Mouse (Mus musculus): Measurements from ENCODE around the gene Fmnl3. TPM values are rescaled to one million over a fixed set of nuclear protein-coding genes. Genes with fewer than 3 reads are reported as not detected.
"Not testable (repeated sequence)": the region's sequence is repeated elsewhere in the genome, so short reads cannot be mapped to it uniquely, and the experiment has no call there.

Fmnl3 gene
- polyA plus RNA-seq, 1 experiment: 0.01 TPM

DNA sequence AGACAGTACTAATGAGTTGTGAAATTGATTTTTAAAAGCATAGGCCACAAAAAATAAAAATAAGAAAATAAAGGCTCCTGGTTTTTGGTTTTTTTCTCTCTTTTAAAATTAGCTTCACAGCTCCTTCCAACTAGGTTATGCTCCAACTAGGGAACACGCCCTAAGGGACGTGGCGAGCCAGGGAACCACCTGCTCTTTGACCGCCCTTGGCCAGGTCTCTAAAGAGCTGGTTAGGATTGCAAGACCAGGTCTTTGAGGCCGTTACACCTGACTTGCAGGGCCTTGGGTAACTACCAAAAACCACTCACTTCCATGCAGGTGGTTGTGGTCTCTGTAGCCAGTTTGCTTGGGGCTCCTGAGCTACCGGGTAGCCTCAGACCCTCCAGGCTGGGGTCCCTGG, 21.7 kb upstream of the Fmnl3 start:
- TF ChIP-seq TAL1 (IDR thresholded peaks at IDR 0.05; ENCODE audit: low read length) (no peak), GATA1 (IDR thresholded peaks at IDR 0.05; ENCODE audit: low read length) (no peak)
- Histone ChIP-seq H3K4me1 (ENCODE audit: control insufficient read depth) (peaks cover 46% of the 10 kb centered on the region), H3K4me3 (replicated peaks) (peak overlapping the region; percentile 79), H3K27me3 (ENCODE audit: control insufficient read depth) (no peaks in the 10 kb centered on the region), H3K36me3 (ENCODE audit: control insufficient read depth) (peaks cover 11% of the 10 kb centered on the region), H3K9me3 (ENCODE audit: control insufficient read depth, low read length) (no peaks in the 10 kb centered on the region)

DNA sequence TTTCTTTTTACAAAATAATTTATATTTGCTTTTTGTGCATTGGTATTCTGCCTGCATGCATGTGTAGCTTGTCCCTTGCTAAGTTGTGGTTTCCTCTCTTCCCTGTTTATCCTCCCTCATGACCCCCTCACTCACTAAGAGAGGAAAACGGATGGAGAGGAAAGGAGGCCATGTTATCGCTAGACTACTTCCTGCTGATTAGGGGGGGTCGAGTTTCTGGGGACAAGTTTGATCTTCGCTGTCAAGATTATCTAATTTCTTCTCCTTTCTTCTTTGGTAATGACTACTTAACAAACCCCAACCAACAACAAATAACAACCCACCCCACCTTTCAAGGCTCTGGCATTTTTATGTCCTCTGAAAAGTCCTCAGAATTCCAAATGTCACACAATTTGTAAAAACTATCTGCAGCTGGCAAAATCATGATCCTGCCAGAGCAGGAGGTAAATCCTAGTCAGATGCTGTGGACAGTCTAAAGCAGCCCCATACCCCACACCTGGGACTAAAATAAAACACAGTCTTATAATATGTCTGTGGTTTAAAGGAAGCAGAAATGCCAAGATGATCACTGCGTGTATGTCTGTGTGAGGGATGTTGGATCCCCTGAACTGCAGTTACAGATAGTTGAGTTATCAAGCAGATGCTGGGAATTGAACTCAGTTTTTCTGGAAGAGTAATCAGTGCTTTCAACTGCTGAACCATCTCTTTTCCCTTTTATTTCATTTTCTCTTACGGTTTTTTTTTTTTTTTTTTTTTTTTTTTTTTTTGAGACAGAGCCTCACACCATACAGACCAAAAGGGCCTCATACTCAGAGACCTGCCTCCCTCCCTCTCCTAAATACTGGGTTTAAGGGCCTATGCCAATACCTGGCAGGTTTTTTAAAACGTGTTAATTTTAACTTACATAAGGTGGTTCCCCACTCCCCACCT, 20.5 kb upstream of the Fmnl3 start:
- Histone ChIP-seq H3K27me3 (ENCODE audit: control insufficient read depth) (no peaks in the 10 kb centered on the region), H3K4me1 (ENCODE audit: control insufficient read depth) (peaks cover 34% of the 10 kb centered on the region), H3K9me3 (ENCODE audit: control insufficient read depth, low read length) (no peaks in the 10 kb centered on the region), H3K36me3 (ENCODE audit: control insufficient read depth) (peaks cover 7% of the 10 kb centered on the region), H3K4me3 (replicated peaks) (no peak overlapping the region)
- no peak for TF ChIP-seq TAL1 (IDR thresholded peaks at IDR 0.05; ENCODE audit: low read length)

DNA sequence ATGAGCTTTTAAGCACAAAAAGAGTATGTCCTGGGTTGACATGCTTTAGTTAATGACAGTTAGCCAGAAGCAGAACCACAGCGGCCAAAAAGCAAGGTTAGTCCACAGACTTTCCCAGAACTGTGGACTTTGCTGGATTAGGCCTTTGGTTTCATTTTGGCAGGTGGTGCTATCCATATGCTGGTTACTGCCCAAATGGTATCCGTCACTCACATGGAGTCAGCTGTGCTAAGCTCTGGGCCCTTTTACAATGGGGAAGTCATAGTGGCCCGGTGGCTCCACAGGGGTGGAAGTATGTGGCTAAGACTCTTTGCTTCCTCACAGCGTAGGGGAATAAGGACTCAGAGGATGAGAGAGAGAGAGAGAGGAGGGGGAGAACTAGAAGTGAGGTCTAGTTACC, 17.7 kb upstream of the Fmnl3 start:
- Histone ChIP-seq H3K4me3 (replicated peaks) (no peak overlapping the region), H3K36me3 (ENCODE audit: control insufficient read depth) (no peaks in the 10 kb centered on the region), H3K4me1 (ENCODE audit: control insufficient read depth) (peaks cover 12% of the 10 kb centered on the region), H3K27me3 (ENCODE audit: control insufficient read depth) (no peaks in the 10 kb centered on the region), H3K9me3 (ENCODE audit: control insufficient read depth, low read length) (no peaks in the 10 kb centered on the region)
- TF ChIP-seq TAL1 (IDR thresholded peaks at IDR 0.05; ENCODE audit: low read length): no peak
- TF ChIP-seq GATA1 (IDR thresholded peaks at IDR 0.05; ENCODE audit: low read length): no peak

DNA sequence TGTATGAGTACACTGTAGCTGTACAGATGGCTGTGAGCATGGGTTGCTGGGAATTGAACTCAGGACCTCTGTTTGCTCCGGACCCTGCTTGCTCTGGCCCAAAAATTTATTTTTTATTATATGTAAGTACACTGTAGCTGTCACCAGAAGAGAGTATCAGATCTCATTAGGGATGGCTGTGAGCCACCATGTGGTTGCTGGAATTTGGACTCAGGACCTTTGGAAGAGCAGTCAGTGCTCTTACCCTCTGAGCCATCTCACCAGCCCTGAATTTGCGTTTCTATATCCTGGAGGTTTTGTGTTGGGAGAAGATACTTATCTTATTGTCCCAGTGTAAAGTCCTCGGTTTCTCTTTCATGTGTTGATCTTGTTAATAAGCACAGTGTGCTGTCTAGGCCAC, 16.5 kb upstream of the Fmnl3 start:
- Histone ChIP-seq H3K36me3 (ENCODE audit: control insufficient read depth) (no peaks in the 10 kb centered on the region), H3K4me1 (ENCODE audit: control insufficient read depth) (peaks cover 5% of the 10 kb centered on the region), H3K4me3 (replicated peaks) (no peak overlapping the region), H3K9me3 (ENCODE audit: control insufficient read depth, low read length) (no peaks in the 10 kb centered on the region), H3K27me3 (ENCODE audit: control insufficient read depth) (no peaks in the 10 kb centered on the region)
- TF ChIP-seq TAL1 (IDR thresholded peaks at IDR 0.05; ENCODE audit: low read length) (no peak), GATA1 (IDR thresholded peaks at IDR 0.05; ENCODE audit: low read length) (no peak)

DNA sequence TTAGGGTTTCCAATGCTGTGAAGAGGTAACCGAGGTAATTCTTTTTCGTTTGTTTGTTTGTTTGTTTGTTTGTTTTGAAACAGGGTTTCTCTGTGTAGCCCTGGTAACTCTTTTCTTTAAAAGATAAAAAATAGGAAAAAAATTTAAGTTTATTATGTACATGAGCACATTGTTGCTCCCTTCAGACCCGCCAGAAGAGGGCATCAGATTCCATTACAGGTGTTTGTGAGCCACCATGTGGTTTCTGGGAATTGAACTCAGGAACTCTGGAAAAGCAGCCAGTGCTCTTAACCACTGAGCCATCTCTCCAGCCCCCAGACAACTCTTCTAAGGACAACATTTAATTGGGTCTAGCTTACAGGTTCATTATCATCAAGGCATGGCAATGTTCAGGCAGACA, 15.8 kb upstream of the Fmnl3 start:
- not testable (repeated sequence) for H3K4me3 ChIP-seq (replicated peaks); H3K9me3 ChIP-seq (ENCODE audit: control insufficient read depth, low read length); H3K36me3 ChIP-seq (ENCODE audit: control insufficient read depth); H3K27me3 ChIP-seq (ENCODE audit: control insufficient read depth); H3K4me1 ChIP-seq (ENCODE audit: control insufficient read depth)

DNA sequence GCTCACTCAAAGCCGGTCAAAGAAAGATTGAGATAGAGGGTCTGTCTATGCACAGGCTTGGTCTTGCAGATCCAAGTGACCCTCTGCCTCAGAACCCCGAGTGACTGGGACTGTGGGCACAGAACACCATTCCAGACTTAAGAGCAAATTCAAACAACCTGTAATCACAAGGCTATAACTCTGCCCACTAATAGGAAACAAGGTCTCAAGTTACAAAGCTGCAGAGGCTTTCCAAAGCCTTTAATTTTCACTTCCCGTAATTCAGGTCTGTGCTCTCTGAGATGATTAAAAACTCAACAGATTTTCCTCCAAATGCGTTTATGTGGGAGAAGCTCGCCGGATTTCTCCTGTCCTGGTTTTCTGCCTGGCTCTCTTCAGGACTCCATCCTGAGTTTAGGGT, 13.8 kb upstream of the Fmnl3 start:
- Histone ChIP-seq H3K36me3 (ENCODE audit: control insufficient read depth) (no peaks in the 10 kb centered on the region), H3K4me3 (replicated peaks) (no peak overlapping the region), H3K27me3 (ENCODE audit: control insufficient read depth) (no peaks in the 10 kb centered on the region), H3K4me1 (ENCODE audit: control insufficient read depth) (no peaks in the 10 kb centered on the region), H3K9me3 (ENCODE audit: control insufficient read depth, low read length) (peaks cover 4% of the 10 kb centered on the region; the same call in 1 of the 2 replicates)
- TF ChIP-seq GATA1 (IDR thresholded peaks at IDR 0.05; ENCODE audit: low read length): no peak
- no peak for TF ChIP-seq TAL1 (IDR thresholded peaks at IDR 0.05; ENCODE audit: low read length)

DNA sequence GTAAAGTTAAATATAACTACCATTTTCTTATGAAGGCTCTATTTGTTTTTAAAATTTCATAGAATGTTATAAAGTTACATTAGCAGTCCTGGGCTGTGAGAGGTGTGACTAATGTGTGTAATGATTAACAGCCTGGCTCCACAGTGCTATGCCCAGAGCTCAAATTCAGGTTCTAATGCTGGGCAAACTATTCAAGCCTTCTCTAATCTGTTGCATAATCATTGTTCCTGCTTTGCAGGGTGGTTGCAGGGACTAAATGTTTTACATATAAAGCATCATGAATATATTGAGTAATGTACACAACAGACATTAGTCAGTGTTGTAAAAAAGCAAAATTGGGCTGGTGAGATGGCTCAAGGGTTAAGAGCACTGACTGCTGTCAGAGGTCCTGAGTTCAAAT, 12.6 kb upstream of the Fmnl3 start:
- no peaks in the 10 kb centered on the region; the same call in 1 of the 2 replicates for H3K27me3 ChIP-seq (ENCODE audit: control insufficient read depth)
- H3K4me1 ChIP-seq (ENCODE audit: control insufficient read depth): no peaks in the 10 kb centered on the region
- no peak overlapping the region for H3K4me3 ChIP-seq (replicated peaks)
- TF ChIP-seq GATA1 (IDR thresholded peaks at IDR 0.05; ENCODE audit: low read length) (no peak), TAL1 (IDR thresholded peaks at IDR 0.05; ENCODE audit: low read length) (no peak)
- no peaks in the 10 kb centered on the region for H3K36me3 ChIP-seq (ENCODE audit: control insufficient read depth)
- H3K9me3 ChIP-seq (ENCODE audit: control insufficient read depth, low read length): peaks cover 11% of the 10 kb centered on the region

DNA sequence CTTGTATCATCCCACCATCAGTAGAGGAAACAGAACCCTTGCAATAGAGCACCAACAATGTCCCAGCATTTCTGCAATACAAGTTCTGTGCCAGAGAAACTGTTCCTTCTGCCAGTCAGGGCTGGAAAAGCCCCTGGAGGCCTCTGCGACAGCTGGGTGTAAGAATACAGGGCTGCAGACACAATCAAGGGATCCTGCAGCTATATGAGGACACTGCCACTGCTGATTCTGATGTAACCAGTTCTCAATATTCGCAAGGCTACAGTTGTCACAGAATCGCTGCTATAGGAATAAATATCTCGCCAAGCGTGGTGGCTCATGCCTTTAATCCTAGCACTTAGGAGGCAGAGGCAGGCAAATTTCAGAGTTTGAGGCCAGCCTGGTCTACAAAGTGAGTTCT, 6.0 kb upstream of the Fmnl3 start:
- Histone ChIP-seq H3K27me3 (ENCODE audit: control insufficient read depth) (peaks cover 16% of the 10 kb centered on the region), H3K4me3 (replicated peaks) (no peak overlapping the region), H3K4me1 (ENCODE audit: control insufficient read depth) (no peaks in the 10 kb centered on the region), H3K36me3 (ENCODE audit: control insufficient read depth) (no peaks in the 10 kb centered on the region), H3K9me3 (ENCODE audit: control insufficient read depth, low read length) (peaks cover 11% of the 10 kb centered on the region)
- TF ChIP-seq TAL1 (IDR thresholded peaks at IDR 0.05; ENCODE audit: low read length) (no peak), GATA1 (IDR thresholded peaks at IDR 0.05; ENCODE audit: low read length) (no peak)

DNA sequence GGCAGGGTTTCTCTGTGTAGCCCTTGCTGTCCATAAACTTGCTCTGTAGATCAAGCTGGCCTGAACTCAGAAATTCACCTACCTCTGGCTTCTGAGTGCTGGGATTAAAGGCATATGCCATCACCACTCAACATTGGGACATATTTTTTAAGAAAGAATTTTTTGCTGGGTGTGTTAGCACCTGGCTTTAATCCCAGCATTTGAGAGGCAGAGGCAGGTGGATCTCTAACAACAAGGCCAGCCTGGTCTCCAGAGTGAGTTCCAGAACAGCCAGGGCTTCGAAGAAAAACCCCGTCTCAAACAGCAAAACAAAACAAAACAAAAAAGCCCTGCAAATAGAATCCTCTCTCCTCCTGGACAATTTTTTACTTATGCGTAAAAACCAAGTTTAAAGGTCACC, 5.3 kb upstream of the Fmnl3 start:
- TF ChIP-seq GATA1 (IDR thresholded peaks at IDR 0.05; ENCODE audit: low read length) (no peak), TAL1 (IDR thresholded peaks at IDR 0.05; ENCODE audit: low read length) (no peak)
- peaks cover 22% of the 10 kb centered on the region for H3K27me3 ChIP-seq (ENCODE audit: control insufficient read depth)
- no peaks in the 10 kb centered on the region for H3K36me3 ChIP-seq (ENCODE audit: control insufficient read depth)
- peaks cover under 1% of the 10 kb centered on the region for H3K4me1 ChIP-seq (ENCODE audit: control insufficient read depth)
- H3K9me3 ChIP-seq (ENCODE audit: control insufficient read depth, low read length): peaks cover 10% of the 10 kb centered on the region
- H3K4me3 ChIP-seq (replicated peaks): no peak overlapping the region

DNA sequence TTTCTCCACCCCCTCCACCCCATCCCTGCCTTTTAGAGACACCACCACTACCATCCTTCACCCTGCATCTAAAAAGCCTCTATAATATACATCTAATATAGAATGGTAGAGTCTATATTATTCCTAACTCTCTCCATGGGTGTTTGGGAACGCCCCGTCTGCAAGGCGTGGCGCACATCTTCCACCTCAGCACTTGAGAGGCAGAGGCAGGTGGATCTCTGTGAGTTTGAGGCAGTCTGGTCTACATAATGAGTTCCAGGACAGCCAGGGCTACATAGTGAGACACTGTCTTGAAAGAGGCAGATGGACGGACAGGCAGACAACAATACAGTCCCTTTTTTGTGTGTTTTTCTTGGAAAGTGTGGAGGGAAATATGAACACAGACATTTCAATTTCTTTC, 4.8 kb upstream of the Fmnl3 start:
- Histone ChIP-seq H3K36me3 (ENCODE audit: control insufficient read depth) (no peaks in the 10 kb centered on the region), H3K9me3 (ENCODE audit: control insufficient read depth, low read length) (peaks cover 14% of the 10 kb centered on the region), H3K4me1 (ENCODE audit: control insufficient read depth) (peaks cover 6% of the 10 kb centered on the region), H3K4me3 (replicated peaks) (no peak overlapping the region), H3K27me3 (ENCODE audit: control insufficient read depth) (peaks cover 28% of the 10 kb centered on the region)
- TF ChIP-seq GATA1 (IDR thresholded peaks at IDR 0.05; ENCODE audit: low read length): no peak
- no peak for TF ChIP-seq TAL1 (IDR thresholded peaks at IDR 0.05; ENCODE audit: low read length)

All from erythroblast, embryonic 14.5 days (primary cell).